Mouse (Mus musculus) c-Kit-positive CD71-positive TER-119-positive erythroid progenitor cells, embryonic 14.5 days (primary cell): ENCODE results near the gene Zzz3.
A peak's percentile ranks its signal among the peaks of the same experiment; 100 is the strongest.

Experiments
- DNase-seq: peaks from one replicate; pipeline ENCODE4 v3.0.0-alpha.2; 2013; ENCODE audit warnings: low spot score

Gene Zzz3

GRCm38 (mm10) chr3:152395350-152396277 lies at the start of gene Zzz3:
TSS of gene Zzz3 (plus strand) at chr3:152395473.
- DNase-seq: peak; percentile 83

DNA sequence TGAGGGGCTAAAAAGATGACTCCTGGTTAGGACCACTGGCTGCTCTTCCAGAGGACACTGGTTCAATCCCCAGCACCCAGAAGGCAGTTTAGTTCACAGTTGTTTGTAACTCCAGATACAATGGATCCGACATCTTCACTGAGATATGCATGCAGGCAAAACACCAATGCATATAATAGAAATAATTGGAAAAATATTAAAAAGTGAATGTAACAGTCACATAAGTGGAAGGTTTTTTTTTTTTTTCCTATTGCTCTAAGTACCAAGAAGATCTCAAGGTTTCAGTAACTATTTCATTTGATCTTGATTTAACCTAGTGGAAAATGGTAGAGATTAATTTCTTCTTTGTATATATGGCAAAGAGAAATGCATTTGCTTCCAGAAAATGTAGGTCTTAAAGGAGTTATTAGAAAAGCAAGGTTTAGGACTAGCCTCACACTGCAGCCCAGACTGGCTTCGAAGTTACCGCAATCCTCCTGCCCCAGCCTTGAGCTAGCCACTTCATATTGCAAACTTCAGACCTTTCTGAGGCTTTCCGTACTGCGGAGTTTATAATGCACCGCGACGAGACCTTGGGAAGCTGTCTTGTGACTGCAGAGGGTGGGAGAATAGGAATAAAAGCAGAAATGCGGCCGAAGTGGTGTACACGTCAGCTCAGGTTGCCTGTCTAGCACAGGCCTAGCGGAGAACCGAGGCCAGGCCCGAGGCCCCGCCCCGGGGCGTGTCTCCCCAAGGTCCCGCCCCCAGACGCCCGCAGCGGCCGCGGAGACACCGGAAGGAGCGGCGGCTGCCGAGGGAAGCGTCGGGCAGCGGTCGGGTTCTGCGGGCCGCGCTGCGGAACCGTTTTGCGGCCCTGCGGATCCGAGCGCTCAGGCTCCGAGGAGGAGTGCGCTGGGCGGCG lies 49.3 kb upstream of the Zzz3 start, which contains the start of gene Usp33:
Usp33 (plus strand) TSS at position 747 of the 901 bp plus-strand sequence.
- DNase-seq: peak; percentile 85

DNA sequence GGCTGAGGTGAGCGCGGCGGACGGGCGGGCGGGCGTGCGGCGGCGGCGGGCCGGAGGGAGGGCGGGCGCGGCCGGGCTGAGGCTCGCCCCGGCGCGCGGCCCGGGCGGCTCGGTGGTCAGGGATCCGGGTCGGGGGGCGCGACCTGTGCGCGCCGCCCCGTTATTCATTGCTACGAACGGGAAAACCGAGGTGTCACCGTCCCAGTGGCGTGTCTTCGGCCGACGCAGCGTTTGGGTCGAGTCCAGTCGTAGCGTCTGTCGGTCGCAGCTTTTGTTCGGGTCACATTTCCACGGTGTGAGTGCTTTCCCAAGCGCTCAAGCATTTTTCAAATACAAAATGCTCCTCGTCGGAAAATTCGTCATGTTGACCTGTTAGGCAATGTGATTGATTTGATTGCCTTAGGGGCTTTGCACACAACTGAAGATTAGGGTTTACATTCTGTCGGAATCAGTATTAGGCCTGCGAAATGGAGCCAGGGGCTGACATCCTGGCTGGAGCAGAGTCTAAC lies 48.6 kb upstream of the Zzz3 start:
- peak; percentile 34 for DNase-seq

DNA sequence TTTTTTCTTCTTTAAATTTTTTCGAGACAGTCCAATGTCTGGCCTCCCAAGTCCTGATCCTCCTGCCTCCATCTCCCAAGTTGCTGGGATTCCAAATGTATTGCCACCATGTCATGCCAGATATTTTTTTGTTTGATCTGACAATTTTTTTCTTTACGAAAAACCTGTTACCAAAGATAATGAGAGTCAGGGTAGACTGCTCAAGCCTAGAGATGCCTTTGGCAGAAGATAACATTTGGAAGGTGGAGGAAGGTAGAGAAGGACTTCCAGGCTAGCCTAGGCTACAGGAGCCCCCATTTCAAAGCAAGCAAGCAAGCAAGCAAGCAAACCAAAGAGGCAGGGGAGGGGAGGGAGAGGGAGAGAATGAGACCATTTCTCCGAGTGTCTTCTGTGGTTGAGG lies 48.0 kb upstream of the Zzz3 start:
- peak; percentile 49 for DNase-seq

GRCm38 (mm10) chr3:152348011-152348830 lies 47.1 kb upstream of the Zzz3 start:
- no peak for DNase-seq

DNA sequence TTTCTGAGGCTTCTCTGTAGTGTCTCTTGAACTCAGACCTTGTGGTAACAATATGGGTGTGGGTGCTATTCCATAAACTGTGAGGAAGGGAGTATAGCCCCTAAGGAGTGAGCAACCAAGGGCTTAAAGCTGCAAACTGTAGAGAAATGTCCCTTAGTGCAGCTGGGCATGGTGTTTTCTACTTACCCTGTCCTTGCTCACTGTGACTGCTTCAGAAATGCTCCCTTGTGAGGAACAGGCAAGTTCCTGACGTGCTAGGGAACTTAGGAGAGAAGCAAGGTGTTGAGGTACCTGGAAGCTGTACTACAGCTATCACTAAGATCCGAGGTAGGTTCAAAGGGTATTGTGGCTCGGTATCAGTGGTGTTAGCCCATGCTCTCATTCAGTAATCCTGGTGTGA lies 44.8 kb upstream of the Zzz3 start:
- no peak for DNase-seq

GRCm38 (mm10) chr3:152350966-152351365 lies 44.3 kb upstream of the Zzz3 start:
- no peak for DNase-seq

GRCm38 (mm10) chr3:152352289-152352688 lies 43.0 kb upstream of the Zzz3 start:
- DNase-seq: no peak

DNA sequence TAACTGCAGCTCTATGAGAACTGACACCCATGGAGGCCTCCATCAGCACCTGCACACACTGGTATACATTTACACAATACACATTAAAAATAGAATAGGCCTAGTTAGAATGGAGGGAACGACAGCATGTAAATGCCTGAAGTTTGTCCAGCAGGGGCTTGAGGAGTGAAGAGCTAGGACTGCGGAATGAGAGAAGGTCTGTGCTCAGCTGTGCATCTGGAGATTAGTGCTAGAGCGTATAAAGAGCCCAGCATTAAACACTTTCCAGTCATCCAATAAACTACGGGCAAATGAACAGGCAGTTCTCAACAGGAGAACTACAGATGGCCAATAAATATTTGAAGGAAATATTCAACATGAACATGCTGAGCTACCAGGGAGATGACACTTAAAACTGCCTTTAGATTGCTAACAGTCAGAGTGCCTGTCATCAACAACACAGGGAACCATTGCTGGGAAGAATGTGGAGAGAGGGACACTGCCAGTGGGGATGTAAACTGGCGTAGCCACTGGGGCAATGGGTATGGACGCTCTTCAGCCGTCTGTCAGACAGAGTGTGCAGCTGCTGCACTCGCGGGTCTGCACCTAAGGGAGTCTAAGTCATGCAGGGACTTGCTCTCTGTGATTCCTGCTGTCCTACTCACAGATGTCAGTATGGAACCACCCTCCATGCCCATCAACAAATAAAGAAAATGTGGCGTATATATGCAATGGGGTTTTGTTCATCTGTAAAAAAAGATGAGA lies 41.7 kb upstream of the Zzz3 start:
- DNase-seq: no peak

GRCm38 (mm10) chr3:152355361-152355760 lies 39.9 kb upstream of the Zzz3 start:
- DNase-seq: peak; percentile 60

DNA sequence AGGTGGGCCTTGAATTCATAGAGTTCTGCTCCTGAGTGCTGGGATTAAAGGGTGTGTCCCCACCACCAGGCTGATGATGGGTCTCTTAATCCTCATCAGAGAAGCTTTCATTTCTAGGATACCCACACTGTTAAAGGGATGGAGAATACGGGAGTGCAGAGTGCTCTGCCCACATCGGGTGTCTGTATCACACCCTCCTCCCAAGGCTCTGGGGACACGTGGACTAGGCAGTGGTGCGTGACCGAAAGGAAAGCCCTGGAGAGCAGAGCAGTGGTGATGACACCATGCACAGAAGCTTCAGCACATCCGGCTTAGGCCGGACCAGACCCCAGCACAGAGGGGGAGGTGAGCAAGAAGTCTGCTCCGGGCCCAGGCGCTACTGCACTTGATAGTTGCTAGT lies 38.5 kb upstream of the Zzz3 start:
- DNase-seq: no peak

- no peak for DNase-seq
Observed at GRCm38 (mm10) chr3:152359151-152359550, 36.1 kb upstream of the Zzz3 start.

DNA sequence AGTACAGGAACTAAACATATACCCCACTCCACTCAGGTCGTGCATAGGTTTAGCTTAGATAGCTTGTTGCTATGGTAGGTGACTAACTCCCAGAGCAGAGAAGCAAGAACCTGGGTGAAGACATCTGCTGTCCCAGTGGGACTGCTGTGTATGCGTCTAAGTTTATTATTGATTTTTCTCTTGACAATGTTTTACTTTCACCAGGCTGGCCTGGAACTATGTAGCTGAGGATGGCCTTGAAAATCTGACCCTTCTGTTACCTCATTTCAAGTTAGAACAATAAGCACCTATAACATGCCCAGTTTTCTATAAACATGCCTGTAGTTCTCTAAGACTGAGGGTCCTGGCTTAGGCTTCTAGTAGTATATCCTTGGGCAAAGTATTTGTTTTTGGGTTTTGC lies 31.1 kb upstream of the Zzz3 start:
- no peak for DNase-seq

DNA sequence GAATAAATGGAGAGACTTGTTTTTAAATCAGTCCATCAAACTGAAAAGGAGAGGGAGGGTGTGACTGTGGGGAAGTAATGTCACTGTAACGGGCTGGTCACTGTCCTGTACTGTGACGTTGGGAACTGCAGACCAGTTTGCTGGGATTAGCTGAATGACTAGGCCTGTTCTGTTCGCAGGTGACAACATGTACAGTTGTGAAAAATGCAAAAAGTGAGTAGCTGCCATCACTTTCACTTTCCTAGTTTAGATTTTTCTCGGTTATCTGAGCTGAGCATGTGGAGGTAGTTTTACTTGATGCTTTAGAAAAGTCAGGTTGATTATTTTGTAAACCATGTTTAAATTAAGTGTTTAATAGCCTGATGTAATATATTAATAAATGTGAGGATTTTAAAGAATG lies 19.2 kb upstream of the Zzz3 start:
- DNase-seq: no peak

GRCm38 (mm10) chr3:152384106-152384505 lies 11.2 kb upstream of the Zzz3 start:
- no peak for DNase-seq

DNA sequence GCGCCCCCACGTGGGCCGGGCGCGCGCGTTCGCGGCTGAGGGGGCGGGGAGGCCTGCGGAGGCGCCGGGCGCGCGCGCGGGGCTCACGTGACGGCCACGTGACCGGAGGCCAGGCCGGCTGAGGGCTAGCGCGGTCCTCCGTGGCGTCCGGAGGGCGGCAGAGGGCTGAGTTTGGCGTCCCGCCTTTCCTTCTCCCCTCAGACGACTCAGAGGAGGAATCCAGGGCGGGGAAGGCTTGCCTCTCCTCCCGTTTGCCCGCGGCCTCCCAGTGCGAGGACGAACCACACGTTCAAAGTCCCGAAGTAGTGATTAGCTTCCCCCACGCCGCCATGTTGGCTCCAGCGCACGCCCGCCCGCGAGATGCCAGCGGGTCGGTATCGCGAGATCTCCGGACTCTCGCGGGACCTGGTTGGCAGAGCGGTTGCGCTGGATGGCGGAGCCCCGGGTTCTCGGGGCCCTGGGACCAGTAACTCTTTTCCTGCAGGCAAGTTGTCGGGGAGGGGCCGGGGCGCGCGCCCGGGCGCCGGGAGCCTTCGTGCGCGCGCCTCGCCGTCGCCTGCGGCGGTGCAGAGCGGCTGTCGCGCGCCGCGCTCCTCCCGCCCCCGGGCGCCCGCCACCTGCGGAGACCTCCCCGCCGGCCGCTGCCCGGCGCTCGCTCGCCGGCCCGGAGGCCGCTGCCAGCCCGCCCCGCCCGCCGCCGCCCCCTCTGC lies 1.2 kb downstream of the Zzz3 start:
- DNase-seq: peak; percentile 95

GRCm38 (mm10) chr3:152396988-152397314 lies 1.7 kb downstream of the Zzz3 start:
- no peak for DNase-seq

DNA sequence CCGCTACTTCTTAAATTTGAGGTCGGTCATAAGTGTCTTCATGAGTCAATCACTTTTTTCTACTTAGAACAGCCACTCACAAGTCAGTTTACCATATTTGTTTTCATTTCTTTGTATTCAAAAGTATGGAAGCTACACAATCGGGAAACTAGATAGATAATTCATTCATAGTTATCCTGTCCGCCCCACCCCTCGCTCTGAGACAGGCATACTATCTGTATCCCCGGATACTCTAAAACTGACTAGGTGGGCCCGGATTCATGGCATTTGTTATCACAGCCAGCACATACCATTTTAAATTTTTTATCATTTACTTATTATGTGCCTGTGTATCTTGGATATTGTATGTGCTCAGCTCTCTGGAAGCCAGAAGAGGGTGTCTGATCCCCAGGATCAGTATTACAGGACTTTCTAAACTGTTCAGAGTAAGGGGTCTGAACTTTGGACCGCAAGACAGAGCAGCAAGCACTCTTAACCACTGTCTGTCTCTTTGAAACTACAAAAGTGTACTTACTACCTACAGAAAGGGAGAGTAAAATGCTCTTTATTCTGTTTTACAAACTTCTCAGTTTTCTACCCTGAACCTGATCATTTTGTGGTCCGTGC lies 2.2 kb downstream of the Zzz3 start:
- DNase-seq: peak; percentile 67

GRCm38 (mm10) chr3:152400441-152400840 lies 5.2 kb downstream of the Zzz3 start:
- no peak for DNase-seq

GRCm38 (mm10) chr3:152400875-152401274 lies 5.6 kb downstream of the Zzz3 start:
- no peak for DNase-seq
